Mouse (Mus musculus): ENCODE results near the gene Pde4d.

Pde4d gene

GRCm38 (mm10) chr13:109776995-109777394, 1327.2 kb downstream of the Pde4d start:
- no peak for DNase-seq (ENCODE audit: low spot score)

- no peak for DNase-seq (ENCODE audit: low spot score)
Measured at GRCm38 (mm10) chr13:109777441-109777840, 1327.7 kb downstream of the Pde4d start.

- no peak for DNase-seq (ENCODE audit: low spot score)
Measured at GRCm38 (mm10) chr13:109778297-109778835, 1328.6 kb downstream of the Pde4d start.

- DNase-seq (ENCODE audit: low spot score): no peak
Measured at GRCm38 (mm10) chr13:109781466-109781865, 1331.7 kb downstream of the Pde4d start.

GRCm38 (mm10) chr13:109788604-109789003, 1338.9 kb downstream of the Pde4d start:
- no peak for DNase-seq (ENCODE audit: low spot score)

GRCm38 (mm10) chr13:109789151-109789550, 1339.4 kb downstream of the Pde4d start:
- no peak for DNase-seq (ENCODE audit: low spot score)

GRCm38 (mm10) chr13:109790045-109790715, 1340.4 kb downstream of the Pde4d start:
- no peak for DNase-seq (ENCODE audit: low spot score)

- no peak for DNase-seq (ENCODE audit: low spot score)
Measured at GRCm38 (mm10) chr13:109793918-109794317, 1344.2 kb downstream of the Pde4d start.

- DNase-seq (ENCODE audit: low spot score): no peak
Measured at GRCm38 (mm10) chr13:109798651-109799050, 1348.9 kb downstream of the Pde4d start.

GRCm38 (mm10) chr13:109802201-109802600, 1352.5 kb downstream of the Pde4d start:
- no peak for DNase-seq (ENCODE audit: low spot score)

- DNase-seq (ENCODE audit: low spot score): no peak
Measured at GRCm38 (mm10) chr13:109806193-109806966, 1356.6 kb downstream of the Pde4d start.

- DNase-seq (ENCODE audit: low spot score): no peak
Measured at GRCm38 (mm10) chr13:109807036-109807435, 1357.3 kb downstream of the Pde4d start.

GRCm38 (mm10) chr13:109807446-109807845, 1357.7 kb downstream of the Pde4d start:
- DNase-seq (ENCODE audit: low spot score): no peak

GRCm38 (mm10) chr13:109808039-109808438, 1358.3 kb downstream of the Pde4d start:
- no peak for DNase-seq (ENCODE audit: low spot score)

GRCm38 (mm10) chr13:109808946-109809345, 1359.2 kb downstream of the Pde4d start:
- DNase-seq (ENCODE audit: low spot score): no peak

GRCm38 (mm10) chr13:109809646-109810045, 1359.9 kb downstream of the Pde4d start:
- DNase-seq (ENCODE audit: low spot score): no peak

GRCm38 (mm10) chr13:109813924-109814323, 1364.2 kb downstream of the Pde4d start:
- no peak for DNase-seq (ENCODE audit: low spot score)

GRCm38 (mm10) chr13:109819071-109819470, 1369.3 kb downstream of the Pde4d start:
- no peak for DNase-seq (ENCODE audit: low spot score)

- DNase-seq (ENCODE audit: low spot score): no peak
Measured at GRCm38 (mm10) chr13:109820141-109820540, 1370.4 kb downstream of the Pde4d start.

- no peak for DNase-seq (ENCODE audit: low spot score)
Measured at GRCm38 (mm10) chr13:109820866-109821265, 1371.1 kb downstream of the Pde4d start.

GRCm38 (mm10) chr13:109821725-109822412, 1372.1 kb downstream of the Pde4d start:
- DNase-seq (ENCODE audit: low spot score): no peak

Data from urinary bladder, postnatal 14 days (tissue).